Mouse (Mus musculus): Measurements from ENCODE around the gene Ddx58. TPM values are rescaled to one million over a fixed set of nuclear protein-coding genes. Genes with fewer than 3 reads are reported as not detected.

The Ddx58 gene
- total RNA-seq, 2 experiments from 2014 or later: 18.7 to 24.7 TPM

DNA sequence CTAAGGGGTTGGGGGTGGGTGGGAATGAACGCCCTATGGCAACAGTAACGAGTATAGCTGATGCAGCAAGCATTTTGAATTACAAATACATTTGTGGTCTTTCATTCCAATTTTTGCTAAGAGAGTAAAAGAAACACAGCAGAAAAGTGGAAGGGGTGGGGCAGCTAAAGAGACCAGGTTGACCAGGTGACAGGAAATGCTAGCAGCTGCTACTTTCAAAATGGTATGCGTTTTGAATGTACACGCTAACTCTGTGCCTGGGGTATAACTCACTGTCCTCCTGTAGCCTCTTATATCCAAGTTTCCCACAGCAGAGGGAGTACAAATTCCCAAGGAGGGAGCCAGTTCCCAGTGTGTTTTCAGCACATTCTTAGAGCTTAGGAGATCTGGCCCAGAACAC lies 2.8 kb downstream of the Ddx58 start:
- DNase-seq (ENCODE audit: low spot score in 2 of 2): no peak

DNA sequence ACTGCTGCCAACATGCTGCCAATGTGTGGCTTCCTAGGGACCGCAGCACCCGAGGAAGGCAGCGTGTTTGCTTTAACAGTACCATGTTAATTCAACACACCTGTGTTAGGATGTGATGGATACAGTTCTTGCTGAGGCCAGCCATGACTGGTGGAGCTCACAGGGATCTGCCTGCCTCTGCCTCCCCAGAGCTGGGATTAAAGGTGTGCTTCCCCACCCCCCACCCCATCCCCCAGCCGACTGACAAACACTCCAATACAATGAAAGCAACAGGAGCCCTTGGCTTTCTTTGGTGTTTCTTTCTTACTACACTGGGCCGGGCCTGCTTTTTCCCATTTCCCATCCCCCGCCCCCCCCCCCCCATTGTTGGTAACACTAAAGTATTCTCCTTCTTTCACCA lies 5.4 kb downstream of the Ddx58 start:
- DNase-seq (ENCODE audit: low spot score in 2 of 2): no peak

DNA sequence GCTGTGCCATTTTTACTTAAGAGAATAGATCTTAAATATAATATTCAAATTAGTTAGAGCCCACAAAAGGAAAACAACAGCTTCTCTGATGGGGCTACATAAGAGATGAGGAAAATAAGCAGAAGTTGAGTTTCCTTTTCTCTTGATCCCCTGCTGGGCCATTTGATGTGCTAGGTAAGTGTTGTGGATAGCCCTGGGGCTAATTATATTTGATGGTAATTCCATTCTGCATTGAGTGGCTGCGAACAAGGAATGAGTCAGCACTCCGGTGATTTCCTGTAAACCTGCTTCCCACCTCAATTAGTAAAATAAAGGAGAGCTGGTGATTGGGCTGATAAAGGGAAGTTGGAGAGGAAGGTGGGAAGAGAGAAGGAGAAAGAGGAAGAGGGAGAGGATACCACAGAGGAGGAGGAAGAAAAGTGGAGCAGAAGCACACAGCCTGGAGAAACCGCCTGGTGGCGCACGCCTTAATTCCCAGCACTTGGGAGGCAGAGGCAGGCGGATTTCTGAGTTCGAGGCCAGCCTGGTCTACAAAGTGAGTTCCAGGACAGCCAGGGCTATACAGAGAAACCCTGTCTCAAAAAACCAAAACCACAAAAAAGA lies 6.5 kb downstream of the Ddx58 start:
- DNase-seq (ENCODE audit: low spot score in 2 of 2): no peak

DNA sequence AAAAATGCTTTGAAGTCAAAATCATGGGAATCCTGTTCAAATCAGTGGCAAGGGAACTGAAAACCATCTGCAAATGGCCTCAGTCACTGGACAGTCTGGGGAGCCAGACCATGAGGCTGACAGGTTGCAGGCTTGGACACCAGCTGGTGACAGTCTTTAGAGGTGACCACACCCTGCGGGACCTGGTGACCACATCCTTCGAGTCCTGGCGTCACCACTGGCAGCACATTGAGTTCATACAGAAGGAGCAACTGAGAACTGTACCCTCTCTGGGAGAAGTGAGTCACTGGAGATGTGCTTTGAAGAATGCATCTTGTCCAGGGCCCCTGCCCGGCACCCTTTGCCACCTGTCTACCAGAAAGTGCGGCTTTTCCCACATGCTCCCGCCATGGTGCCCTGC lies 9.9 kb downstream of the Ddx58 start:
- no peak for DNase-seq (ENCODE audit: low spot score in 2 of 2)

DNA sequence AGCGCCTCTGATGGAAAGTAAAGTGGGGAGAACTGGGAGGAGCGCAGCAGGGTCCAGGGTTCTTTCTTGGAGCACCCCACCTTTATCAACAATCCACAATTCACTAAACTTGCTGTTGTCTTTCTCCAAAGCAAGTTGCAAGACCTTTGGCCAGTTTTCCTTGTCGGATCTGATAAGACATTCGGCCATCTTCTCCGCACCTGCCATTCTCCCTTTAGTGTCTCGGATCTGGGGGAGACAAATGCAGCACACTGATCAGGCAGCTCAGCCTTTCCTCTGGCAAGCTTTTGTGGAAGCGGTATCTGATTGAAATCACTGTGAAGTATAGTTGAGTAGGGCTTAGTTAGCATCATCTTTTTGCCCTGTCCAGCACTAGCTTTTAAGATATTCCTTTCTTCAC lies 11.7 kb downstream of the Ddx58 start:
- no peak for DNase-seq (ENCODE audit: low spot score in 2 of 2)

DNA sequence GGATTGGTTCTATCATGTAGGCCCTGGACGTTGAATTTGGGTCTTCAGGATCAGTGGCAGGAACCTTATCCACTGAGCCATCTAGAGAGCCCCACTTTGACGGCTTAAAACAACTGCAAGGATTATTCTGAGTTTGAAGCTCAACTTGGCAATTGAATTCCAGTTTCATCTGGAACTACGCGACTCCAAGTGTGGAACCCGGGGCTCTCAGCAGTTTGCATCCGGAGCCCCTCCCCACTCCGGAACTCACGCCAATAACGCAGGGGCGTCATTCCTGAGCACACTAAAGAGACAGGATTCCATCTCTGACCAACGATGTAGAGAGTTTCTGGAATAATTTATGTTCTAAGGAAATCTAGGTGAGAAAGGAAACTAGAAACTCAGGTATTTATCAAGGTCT lies 12.5 kb downstream of the Ddx58 start:
- no peak for DNase-seq (ENCODE audit: low spot score in 2 of 2)

DNA sequence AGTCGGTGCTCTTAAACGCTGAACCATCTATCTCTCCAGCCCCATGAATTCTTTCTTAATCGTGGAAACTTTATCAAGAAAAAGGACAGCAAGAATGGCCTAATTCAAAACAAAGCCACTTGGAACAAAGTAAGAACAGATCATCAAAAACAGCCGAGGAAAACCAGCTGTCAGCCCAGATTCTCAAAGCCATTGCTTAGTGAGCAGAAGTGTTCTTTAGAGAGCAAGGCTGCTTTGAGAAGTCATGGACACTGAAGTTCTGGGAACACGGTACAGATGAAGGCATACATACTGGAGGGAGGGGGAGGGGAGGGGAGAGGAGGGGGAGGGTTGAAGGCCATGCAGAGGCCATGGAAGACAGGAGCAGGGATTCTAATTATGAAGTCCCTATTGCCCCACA lies 13.5 kb downstream of the Ddx58 start:
- no peak for DNase-seq (ENCODE audit: low spot score in 2 of 2)

DNA sequence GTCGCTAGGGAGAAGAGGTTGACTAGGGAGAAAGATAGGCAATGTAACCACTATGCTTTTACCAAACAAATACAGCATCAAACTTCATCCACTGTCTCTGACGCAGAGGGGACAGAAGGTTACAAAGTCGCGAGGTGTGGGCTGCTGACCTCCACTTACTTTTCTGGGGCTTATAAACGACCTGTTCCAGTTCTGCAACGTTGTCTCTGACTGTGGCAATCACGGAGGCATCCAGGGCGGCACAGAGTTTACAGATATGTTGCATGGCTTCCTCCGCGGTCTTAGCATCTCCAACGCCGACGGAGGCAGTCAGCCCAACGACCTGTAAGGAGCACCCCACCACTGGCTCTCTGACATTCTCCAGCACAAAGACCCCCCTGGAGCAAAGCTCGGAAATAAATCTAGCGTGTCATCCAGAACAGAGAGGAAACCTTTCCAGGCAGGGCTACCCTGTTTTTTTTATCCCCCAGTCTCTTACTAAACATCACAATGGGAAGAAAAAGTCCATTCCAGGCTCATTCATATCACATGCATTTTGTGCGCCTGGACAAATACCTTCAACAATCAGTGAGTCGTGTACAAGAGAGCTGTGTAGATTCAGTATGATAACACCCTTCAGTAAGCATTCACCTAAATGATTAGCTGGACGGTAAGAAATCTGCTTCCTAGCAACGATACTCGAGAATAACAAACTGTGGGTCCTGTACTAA lies 17.6 kb downstream of the Ddx58 start:
- no peak for DNase-seq (ENCODE audit: low spot score in 2 of 2)

DNA sequence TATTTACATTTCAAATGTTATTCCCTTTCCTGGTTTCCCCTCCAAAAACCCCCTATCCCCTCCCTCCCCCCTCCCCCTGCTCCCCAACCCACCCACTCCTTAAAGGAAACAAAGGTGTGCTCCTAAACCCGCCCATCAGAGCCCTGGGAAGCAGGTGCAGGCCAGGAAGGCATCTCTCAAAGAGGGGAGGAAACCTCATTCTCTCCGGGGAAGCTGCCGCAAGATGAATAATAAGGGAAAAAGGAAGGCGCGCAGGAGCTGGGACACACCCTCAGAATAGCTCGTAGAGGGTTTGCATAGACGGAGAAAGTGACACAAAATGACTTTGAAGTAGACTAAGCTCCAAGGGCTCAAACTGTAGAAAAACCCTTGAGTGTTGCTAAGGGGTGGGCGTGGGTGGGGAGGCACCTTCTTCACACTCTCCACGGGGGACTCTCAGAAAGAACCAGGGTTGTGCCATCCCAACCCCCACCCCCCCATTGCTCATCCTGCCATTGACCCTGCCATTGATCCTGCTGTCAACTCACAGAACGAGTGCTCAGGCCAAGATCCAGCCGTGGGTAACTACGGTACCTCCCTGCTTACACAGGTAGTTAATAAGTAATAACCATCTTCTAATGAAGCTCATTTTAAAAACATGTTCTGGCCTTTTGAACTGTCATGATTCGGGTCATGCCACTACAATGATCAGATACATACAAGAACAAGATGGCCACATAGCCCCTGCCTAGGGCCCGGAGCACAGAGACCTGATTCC lies 18.4 kb downstream of the Ddx58 start:
- no peak for DNase-seq (ENCODE audit: low spot score in 2 of 2)

DNA sequence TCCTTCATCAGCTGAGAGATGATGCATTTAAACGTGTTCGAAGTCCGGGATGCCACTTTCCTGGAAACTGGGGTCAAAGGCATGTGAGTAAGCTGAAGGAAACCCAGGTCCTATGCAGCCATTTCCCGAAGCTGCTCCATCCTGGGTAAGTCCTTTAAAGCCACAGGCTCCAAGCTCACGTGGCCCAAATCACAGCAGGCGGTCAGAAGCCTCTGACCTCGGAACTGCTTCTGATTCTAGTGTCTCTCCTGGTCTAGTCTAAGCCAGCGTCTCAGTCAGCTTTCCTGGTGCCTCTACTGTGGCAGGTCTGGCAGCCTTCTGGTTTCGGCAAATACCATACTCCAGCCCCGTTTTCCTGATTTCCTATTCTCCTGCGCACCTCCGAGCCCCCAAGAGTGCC lies 19.2 kb downstream of the Ddx58 start:
- DNase-seq (ENCODE audit: low spot score in 2 of 2): no peak

DNA sequence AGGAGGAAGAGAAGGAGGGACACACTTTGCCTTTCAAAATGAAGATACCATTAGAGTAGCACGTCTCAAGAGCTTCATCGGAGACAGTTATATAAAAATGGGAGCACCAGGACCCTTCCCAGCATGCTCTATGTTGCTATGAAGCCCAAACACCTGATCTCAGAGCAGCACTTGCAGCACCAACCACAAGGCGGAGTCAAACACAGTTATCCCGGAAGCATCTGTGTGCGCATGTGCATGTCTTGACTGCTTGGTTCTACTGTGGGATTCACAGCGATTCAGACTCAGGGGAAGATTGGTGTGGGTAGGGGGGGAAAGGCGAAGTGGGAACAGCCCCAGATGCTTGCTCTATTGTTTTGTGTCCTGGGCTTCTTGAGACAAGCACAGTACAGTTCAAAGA lies 21.2 kb downstream of the Ddx58 start:
- no peak for DNase-seq (ENCODE audit: low spot score in 2 of 2)

DNA sequence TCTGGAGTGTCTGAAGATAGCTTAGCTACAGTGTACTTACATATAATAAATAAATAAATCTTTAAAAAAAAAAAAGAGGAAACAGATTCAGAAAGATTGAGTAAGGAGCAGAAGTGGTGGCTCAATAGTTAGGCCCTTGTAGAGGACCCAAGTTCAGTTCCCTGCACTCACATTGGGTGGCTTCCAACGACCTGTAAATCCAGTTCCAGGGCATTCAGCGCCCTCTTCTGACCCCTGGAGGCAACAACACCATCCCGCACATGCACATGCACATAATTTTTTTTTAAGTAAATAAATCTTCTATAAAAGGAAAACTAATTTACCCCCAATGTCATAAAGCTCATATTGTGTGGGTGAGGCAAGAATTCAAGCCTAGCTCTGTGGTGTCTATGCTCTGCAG lies 21.7 kb downstream of the Ddx58 start:
- DNase-seq (ENCODE audit: low spot score in 2 of 2): no peak

DNA sequence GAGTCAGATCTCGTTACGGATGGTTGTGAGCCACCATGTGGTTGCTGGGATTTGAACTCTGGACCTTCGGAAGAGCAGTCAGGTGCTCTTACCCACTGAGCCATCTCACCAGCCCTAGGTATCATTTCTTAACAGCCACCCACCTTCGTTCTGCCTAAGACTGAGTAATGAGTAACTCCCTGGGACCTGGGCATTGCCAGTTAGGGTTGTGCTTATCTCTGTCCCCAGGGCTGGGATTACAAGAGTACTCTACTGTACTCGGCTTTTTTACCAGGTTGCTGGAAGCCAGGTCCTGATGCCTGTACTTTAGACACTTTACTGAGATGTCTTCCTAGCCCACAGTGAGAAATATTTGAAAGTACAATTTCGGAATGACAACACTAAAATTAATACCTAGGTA lies 27.5 kb downstream of the Ddx58 start:
- DNase-seq (ENCODE audit: low spot score in 2 of 2): no peak

DNA sequence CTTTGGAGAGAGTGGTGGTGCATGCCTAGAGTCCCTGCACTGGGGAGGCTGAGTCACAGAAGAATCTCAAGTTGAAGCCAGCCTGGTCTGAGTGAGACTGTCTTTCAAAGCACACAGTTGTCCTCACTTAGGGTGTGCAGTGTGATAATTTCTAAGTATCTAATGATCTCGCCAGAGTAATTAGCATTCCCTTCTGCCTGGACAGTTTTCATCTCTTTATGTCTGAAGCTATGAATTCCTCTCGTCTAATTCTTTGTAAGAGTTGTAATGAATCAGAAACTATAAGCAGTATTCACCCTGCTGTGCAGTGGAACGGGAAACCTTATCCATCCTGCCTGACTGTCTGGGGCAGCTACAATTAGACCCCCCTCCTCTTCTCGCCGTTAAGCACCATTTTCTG lies 31.9 kb downstream of the Ddx58 start:
- DNase-seq (ENCODE audit: low spot score in 2 of 2): no peak

DNA sequence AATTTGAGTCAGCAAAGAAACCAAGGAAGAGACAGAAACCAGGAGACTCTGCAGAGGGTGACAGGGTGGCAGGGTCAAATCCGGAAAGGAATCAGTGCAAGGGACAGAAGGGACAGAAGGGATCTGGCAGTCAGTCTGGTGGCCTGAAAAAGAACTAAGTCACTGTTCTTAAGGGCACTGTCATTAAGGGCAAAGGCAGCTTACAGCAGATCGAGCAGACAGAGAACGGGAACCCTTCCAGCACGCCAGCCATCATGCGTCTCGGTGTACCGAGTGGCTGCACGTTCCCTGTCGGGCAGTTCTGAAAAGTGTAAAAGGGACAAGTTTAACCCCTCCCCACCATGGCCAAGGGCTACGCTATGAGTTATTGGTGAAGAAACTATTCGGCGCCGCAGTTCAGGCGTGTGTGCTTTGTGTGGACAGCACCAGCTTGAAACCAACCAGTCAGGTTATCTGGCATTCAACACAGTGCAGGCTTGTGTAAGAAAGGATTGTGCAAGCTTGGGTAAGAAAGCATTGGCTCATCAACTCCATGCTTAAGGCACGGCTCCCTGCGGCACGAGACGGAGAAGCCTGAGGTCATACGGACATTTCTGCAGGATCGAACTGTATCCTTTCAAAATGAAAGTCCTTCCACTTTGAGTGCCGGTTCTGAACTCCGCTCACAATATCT lies 34.3 kb downstream of the Ddx58 start:
- no peak for DNase-seq (ENCODE audit: low spot score in 2 of 2)

DNA sequence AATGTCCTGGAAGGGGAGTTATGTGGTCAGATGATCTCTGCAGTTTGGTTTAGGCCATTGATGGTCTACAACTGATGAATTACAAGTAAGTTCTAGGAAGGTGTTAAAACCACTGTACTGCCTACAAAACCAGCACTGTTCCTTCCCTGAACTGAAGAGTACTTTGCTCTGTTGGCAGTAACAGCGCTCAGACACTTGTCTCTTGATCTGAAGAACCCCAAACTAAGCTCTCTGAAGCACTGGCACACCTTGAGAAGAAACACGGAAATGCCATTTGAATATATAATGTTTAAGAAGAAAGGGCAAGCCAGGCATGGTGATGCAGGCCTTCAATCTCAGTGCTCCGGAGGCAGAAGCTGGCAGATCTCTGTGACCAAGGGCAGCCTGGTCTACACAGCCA lies 35.3 kb downstream of the Ddx58 start:
- DNase-seq (ENCODE audit: low spot score in 2 of 2): no peak

DNA sequence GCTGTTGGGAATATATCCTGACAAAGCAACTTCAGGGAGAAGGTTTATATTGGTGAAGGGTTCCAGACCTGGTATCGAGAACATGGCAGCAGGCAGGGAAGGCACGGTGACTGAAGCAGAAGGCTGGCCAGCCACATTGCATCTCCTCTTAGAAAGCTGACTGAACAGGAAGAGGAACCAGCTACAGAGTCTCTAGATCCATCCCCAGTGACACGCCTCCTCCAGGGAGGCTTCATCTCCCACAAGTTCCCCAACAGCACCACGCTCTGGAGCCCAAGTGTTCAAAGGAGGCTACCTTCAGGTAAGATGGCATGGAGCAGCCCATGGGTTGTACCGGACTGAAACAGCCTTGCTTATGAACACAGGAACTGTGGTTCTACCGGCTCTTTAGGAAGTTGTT lies 37.4 kb downstream of the Ddx58 start:
- no peak for DNase-seq (ENCODE audit: low spot score in 2 of 2)

DNA sequence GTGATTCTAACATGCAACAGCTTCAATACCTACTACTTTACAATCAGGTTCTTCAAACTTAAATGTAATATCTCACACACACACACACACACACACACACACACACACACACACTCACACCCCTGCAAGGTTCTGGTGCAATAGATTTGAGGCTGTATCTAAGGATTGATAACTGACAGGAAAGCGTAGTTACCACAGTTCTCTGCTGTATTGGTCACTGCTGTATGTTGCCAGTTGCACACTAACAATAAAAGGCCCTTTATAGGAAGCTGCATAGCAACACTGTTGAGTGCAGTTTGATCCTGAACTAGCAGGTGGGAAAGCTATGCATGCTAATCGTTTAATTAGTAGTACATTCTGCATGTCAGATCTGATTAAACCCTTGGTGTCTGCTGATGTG lies 44.3 kb downstream of the Ddx58 start:
- DNase-seq (ENCODE audit: low spot score in 2 of 2): no peak

DNA sequence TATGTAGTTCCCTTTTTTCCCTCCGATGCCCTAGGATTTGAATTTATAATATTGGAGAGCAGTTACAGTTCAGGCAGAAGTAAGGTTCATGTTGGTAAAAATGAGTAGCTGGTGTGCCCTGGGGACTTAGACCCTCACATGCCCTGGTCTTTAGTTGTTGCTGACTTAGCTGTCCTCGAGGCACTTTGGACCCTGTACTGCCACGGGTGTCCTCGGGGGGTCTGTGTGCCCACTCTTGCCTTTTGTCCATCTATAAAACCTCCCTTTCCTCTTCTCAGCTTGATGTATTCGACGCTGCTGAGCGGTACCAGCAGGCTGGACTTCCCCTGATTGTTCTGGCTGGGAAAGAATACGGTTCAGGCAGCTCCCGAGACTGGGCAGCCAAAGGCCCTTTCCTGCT lies 46.2 kb downstream of the Ddx58 start:
- DNase-seq (ENCODE audit: low spot score in 2 of 2): no peak

DNA sequence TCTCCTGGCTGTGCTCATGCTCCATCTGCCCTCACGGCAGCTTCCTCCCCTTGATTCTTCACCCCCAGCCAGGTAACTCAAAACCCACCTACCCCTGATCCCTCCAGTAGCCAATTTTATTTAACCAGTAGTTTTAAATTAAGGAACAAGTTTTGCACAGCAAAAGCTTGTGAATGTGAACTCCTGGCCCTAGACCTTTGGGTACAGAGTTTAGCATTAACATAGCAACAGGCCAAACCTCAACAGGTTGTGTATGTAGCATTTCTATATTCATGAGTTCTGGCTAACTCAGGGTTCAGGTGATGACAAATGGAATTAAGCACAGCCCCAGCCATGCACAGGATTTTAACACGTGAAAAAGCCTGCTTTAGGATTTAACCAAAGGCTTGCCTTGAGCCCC lies 47.4 kb downstream of the Ddx58 start:
- no peak for DNase-seq (ENCODE audit: low spot score in 2 of 2)

DNA sequence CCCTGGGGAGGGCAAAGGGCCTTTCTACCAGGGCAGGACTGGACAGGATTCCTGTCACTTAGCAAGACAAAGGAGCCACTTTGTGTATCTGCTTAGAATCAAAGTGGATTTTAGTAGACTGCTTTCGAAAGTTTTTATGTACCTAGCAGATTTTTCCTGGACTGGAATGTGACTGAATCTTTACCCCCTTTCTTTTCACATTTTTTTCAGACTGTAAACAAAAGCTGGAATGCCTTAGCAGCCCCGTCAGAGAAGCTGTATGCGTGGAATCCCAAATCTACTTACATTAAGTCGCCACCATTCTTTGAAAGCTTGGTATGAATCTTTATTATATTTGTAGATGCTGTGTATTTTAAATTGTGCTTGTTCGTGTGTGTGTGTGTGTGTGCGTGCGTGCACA lies 51.7 kb downstream of the Ddx58 start:
- DNase-seq (ENCODE audit: low spot score in 2 of 2): no peak

DNA sequence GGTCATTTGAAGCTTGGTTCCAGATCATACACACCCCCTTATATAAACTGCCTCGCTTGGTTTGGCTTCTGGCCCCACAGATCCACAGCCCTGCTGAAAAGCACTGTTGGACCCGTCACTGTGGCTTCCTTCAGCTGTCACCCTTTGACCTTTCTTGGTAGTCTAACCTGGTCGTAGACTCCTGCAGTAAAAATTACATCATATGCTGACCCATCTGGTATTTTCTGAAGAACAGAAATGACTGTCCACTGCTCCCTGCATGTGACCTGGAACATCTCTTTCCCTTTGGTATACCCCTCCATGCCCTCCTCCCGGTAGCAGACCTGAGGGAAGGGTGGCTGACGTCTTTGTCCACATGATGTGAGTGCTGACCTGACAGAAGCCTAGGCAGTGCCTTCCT lies 55.2 kb downstream of the Ddx58 start:
- no peak for DNase-seq (ENCODE audit: low spot score in 2 of 2)

Data from adrenal gland, adult 18-20 months (tissue).